Mouse (Mus musculus): Measurements from ENCODE around the gene Rtkn2.

The Rtkn2 gene

DNA sequence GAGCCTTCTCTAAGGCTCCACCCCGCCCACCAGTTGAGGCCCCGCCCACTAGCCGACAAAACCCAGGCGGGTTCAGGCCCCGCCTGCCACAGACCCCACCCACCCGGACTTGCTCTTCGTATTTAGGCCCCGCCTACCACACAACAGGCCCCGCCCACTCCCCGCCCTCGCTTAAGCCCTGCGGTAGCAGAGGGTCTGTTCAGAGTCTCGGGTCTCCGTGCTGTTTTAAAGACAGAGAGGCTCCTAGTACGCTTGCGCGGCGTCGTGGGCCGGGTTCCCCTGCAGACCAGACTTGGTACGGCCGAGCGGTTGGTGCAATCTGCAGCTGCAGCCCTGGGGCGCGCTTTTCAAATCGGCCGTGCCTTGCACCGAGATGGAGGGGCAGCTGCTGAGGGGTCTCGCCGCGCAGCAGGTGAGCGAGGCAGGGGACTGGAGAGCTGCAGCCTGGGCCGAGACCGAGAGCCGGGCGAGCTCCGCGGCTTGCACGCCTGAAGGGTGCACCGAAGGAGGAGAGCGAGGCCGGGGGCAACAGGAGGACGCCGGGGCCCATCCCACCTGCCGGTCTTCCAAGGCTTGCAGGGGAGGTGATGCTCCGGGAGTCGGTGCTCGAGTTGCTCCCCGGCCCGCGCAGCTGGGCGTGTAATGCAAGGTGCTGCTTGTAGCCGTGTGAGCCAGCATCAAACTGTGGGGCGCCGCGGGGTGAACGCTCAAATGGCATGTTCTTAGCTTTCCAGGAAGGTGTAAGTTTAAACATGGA lies at the start of gene Rtkn2:
TSS of gene Rtkn2 (plus strand) at position 170 of the 757 bp plus-strand sequence.
- DNase-seq (ENCODE audit: low spot score in 2 of 2): peak; percentile 90 to 94

DNA sequence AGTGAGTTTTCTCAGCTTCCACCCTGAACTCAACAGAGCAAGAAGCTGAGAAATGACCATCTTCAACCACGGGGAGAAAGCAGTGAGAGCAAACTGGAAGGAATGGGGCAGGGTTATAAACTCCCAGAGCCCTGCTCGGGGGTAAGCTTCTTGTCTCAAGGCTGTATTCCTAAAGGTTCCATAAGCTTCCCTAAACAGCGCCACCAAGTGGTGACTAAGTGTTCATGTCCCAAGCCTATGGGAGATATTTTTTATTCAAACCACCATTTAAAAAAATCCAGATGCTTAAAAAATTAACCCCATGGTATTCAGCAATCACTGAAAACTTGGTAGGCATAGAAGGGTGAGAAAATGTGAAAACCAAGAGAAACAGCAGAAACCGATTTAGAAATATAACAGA lies 48.0 kb upstream of the Rtkn2 start:
- DNase-seq (ENCODE audit: low spot score in 2 of 2): no peak

DNA sequence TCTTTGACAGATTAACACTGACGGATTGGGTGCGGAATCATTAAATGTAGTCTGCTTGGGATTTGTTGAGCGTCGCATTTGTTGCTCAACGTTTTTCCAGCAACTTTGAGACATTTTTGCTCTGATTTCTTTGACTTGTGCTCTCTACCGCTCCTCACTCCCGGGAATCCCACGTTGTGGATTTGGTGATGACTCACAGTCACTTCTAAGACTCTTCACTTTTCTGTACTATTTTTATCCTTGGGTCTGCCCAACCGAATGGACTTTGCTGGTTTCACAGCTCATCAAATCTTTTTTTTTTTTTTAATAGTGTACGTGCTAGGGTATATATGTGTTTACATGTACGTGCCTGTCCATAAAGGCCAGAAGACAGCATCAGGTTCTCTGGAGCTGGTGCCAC lies 46.6 kb upstream of the Rtkn2 start:
- DNase-seq (ENCODE audit: low spot score in 2 of 2): no peak

DNA sequence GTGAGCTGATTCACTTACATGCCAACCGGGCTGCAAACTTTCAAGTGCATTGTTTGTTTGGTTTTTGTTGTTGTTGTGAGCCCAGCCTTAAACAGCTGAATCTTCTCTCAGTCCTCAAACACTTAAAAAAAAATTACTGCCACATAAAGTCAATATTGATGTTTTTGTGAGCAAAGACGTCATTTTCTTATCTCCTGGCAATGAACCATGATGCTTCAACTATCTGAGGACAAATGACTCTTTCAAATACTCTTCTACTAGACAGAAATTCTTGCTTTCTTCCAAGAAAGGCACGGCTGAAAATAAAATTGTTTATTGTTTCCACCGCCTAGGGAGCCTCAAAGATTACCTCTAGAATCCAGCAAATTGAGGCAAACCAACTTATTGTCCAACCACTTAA lies 42.4 kb upstream of the Rtkn2 start:
- DNase-seq (ENCODE audit: low spot score in 2 of 2): no peak

DNA sequence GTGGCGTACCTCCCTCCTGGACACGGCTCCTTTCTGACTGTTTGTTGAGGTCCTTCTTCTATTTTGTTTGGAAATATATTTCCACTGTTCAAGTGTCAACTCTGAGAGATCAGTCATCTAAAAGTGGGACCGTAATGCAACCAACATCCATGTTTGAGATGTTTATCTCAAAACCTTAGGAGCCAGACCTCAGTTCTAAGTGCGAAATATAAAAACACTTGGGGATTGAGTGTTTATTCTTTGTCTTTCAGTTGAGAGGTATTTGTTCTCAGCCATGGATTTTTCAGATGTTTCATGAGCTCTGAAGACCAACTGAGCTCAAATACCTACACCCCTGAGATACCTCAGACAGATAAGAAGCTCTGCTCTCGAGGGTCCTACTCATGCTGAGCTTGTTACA lies 41.6 kb upstream of the Rtkn2 start:
- DNase-seq (ENCODE audit: low spot score in 2 of 2): no peak

DNA sequence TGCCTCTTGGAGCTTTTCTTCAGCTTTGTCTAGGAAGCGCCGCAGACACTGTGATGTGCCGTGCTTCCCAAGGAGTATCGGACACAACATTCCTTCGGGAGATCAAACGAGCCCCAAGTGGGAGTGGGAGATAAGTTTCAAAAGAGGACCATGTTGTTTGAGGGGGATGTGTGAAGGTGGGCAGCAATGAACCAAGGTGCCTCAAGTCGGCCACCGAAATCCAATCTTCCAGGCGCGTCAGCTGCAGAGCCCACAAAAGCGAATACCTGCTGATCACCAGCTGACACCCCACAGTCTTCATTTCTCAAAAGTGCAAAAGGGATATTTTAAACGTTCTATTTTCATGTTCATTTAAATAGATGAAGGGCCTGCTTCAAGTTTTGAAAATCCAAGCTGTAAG lies 39.8 kb upstream of the Rtkn2 start:
- DNase-seq (ENCODE audit: low spot score in 2 of 2): no peak

DNA sequence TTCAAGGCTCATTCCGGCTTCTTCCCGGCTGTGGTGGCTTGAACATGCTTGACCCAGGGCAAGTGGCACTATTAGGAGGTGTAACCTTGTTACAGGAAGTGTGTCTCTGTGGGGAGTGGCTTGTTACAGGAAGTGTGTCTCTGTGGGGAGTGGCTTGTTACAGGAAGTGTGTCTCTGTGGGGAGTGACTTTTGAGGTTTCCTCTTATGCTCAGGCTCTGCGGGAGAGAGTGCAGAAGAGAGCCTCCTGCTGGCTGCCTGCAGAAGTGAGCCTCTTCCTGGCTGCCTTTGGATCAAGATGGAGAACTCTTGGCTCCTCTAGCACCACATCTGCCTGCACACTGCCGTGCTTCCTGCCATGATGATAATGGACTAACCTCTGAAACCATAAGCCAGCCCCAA lies 35.9 kb upstream of the Rtkn2 start:
- DNase-seq (ENCODE audit: low spot score in 2 of 2): no peak

DNA sequence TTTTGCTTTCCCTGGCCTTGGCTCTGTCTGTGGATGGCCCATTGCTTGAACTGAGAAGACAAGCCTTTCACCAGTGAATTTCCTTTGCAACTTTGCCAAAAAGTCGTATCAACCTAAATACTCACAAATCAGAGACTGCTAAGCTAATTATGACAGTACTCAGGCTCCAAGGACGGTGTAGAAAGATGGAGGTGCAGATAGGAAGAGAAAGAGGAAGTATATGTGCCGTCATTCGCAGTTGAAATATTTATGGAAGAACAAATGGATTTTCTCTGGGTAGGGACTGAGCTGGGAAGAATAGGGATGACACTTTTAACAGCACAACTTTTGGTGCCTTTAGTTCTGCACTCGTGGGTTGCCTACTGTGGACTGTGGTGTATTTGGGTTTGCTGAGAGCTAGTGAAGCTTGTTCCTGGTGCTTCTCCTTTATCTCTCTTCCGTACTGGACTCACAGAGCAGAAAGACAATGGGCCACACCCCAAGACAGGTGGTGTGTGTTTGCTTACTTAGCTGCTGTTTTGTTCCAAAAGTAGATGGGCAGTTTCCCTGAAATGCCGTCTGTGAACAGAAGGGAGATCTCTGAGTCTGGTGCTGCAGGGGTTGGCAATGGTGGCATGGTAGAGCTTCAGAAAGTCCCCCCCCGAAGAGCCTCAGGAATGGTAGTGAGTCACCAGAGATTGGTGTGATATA lies 29.2 kb upstream of the Rtkn2 start:
- DNase-seq (ENCODE audit: low spot score in 2 of 2): no peak

DNA sequence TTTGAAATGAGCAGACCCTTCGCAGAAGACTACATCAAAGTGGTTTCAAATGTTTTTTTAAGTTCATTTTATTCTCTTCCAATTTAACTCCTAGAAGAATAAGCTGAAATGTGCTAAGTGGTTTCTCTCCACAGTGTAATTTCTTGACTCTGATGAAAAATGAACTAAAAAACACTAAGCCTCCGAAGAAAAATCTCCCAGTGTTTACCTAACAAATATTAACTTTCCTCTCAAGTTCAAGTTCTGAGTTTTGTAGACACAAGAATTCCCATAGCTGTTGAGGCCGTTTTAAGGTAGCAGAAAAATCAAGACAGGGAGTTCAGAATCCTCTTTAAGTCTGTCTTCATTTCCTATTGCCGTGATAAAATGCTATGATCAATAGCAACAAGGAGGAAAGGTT lies 27.7 kb upstream of the Rtkn2 start:
- DNase-seq (ENCODE audit: low spot score in 2 of 2): no peak

DNA sequence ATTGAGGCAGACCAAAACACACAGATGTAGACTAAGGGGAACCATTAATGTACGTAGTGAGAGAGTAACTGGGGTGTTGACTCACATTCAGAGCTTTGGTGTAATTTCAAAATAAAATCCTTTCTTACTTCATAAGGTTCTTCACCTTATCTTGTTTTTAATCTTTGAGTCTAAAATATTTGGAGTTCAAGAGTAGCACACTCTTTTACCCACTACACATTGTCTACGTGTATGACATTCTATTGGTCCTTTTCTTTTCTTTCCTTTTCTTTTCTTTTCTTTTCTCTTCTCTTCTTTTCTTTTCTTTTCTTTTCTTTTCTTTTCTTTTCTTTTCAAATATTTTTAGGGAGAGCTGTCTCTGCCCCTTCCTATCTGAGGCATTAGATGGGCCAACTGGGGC lies 23.4 kb upstream of the Rtkn2 start:
- no peak for DNase-seq (ENCODE audit: low spot score in 2 of 2)

DNA sequence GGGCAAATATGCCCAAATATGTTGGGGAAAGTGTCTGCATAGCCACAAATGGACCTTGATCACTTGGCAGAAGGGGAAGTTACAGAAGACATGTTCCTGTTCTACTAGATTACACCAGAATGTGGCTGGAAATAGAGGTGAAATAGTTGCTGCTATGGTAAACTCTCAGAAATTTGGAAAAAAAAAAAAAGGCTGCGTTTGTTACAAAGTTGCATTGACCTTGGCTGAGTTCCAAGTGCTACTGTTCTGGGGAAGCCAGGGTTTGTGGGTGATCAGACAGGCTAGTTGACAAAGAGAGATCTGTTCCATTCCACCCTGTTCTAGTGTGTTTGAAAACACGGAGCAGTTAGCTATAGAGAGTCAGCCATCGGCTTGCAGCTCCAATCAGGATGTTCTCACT lies 19.4 kb upstream of the Rtkn2 start:
- no peak for DNase-seq (ENCODE audit: low spot score in 2 of 2)

DNA sequence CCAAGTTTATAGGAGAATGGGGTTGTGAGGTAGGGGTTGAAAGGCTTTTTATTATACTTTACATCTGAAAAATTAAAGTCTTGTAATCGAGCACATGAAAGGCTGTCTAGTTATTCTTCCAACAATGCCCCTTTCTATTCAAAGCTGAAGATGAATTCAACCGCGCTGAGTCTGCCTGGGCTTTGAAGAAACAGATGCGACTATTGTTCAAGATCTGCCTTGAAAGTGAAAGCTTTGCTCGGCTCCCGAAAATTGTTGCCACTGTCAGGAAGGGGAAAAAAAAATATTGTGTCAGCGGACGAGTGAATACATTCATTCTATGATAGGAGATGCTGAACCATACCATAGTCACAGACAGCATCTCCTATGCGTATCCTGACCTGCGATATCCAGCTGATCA lies 16.9 kb upstream of the Rtkn2 start:
- no peak for DNase-seq (ENCODE audit: low spot score in 2 of 2)

DNA sequence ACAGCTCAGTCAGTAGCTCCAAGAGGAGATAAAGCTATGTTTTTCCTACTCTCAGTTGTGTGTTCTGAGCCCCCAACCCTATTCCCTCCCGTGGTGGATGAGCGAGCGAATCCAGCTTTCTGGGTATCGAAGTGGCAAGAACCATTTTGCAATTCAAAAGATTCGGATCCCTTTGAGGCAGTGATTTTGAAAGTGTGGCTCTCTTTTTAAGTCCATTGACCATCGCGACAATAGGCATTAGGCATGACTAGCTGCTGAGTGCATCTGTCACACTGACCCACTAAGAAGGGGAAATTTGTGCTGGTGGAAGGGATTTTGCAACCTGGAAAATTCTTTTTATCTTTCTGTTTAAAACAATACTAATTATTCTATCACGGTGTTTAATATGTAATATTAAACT lies 15.3 kb upstream of the Rtkn2 start:
- no peak for DNase-seq (ENCODE audit: low spot score in 2 of 2)

DNA sequence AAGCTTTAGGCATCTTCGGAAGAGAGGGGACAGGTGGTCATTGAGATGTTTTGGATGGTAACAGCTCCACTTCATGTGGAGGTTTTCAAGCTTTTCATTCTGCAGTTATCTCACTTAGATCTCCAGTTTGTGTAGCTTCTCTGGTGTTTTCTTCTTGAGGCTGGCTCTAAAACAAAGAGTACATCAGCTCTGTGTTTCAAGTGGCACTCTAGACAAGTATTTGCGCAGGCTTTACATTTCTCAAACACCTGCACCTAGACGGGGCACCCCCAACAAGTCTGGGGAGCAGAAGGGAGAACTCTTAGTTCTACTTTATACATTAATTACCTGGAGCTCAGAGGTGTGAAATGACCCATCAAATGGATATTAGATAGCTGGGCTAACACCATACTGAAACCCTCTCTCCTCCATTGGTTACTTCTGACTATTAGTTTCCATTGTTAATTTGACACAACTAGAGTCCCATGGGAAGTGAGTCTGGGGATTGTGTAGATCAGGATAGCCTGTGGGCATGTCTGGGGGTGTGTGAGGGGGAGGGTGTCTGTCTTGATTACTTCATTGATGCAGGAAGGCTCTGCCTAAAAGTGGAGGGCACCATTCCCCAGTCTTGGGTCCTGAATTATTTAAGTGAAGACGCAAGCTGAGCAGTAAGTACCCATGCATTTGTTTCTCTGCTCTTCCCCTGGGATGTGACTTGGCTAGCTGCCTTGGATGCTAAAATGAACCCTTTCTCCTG lies 14.0 kb upstream of the Rtkn2 start:
- DNase-seq (ENCODE audit: low spot score in 2 of 2): no peak

DNA sequence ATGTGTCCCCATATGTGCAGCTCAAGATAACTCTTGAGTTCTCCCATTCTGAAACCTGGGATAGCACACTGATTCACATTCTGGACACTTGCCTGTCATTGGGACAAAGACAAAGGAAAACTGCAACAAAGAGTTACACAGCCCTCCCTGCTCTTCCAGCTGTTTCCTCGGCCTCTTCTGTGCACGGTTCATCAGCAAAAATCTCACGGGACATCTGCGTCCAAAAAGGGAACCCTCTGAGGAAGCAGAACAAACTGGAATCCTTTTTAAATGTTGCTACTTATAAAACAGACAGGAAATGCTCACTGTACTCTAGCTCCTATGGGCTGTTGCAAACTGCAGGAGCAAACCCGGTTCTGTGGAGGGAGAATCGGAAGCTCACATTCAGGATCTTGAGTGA lies 13.3 kb upstream of the Rtkn2 start:
- no peak for DNase-seq (ENCODE audit: low spot score in 2 of 2)

DNA sequence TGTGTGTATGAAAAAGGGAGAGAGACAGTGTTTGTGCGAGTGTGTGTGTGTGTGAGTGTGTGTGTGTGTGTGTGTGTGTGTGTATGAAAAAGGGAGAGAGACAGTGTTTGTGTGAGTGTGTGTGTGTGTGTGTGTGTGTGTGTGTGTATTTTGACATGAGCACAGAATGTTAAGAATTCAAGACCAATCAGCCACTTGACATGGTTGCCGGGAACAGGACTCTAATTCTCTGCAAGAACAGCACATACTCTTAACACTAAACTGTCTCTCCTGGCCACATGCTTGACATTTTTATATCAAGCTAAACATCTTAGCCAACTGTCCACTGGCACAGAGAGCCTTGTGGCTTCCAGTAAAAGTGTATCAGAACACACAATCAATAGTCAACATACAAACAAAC lies 12.4 kb upstream of the Rtkn2 start:
- no peak for DNase-seq (ENCODE audit: low spot score in 2 of 2)

DNA sequence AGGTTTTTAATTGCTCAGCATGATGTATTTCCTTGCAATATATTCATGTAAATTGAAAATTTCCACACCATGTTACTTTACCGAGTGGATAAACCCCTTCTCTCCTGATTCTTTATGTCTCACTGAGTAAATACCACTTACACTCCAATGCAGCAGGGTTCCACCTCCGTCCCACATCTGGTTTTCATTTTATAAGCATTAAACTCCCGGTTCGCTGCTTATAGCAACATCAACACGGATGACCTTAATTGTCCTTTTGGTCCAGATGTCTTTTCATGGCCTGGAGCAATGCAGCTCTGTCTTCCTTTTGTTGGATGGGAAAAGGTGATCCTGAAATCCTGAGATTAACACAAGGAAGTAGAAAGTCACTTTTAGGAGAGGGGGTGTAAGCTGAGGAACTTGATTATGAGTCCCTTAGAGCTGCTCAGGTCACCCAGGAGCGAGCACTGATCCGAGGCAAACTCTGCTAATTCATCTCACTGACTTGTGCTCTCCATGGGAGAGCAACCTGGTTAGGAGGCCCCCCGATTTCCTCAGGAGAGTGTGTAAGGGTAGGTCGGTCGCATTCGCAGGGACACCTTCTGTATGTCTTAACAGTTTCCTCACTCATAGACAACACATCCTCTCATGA lies 8.1 kb upstream of the Rtkn2 start:
- DNase-seq (ENCODE audit: low spot score in 2 of 2): no peak

DNA sequence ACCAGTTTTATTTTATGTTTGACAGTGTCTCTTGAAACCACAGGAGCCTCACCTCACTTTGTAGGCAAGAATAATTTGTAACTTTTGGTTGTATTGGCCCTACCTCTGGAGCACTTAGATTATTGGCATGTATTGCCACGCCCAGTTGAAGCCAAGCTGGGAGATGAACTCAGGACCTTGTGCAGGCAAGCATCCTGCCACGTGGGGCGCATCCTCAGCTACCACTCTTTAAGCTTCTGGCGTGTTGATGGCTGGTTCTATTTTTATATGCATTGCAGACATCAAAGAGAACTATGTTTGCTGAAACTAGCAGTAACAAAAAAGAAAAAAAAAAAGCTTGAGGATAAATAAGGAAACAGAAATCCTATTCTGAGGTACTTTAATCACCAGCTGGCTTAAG lies 2.1 kb upstream of the Rtkn2 start:
- no peak for DNase-seq (ENCODE audit: low spot score in 2 of 2)

DNA sequence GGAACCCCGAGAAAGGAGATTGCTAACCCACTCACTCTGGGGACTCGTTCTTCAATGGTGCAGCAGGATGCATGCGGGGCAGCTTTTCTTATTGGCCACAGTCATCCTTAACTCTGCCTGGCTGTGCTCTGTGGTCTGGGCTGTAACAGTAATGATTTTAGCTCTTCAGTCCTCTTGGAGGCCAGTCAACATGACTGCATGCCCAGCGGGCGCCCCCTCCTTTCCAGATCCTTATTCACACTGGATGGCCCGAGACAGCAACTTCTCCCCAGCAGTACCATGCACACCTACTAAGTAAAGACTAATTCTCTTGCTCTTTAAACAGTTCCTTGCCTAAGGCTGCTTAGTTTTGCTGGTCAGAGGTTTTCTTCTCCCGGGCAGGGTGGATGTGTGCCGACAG lies 4.4 kb downstream of the Rtkn2 start:
- no peak for DNase-seq (ENCODE audit: low spot score in 2 of 2)

DNA sequence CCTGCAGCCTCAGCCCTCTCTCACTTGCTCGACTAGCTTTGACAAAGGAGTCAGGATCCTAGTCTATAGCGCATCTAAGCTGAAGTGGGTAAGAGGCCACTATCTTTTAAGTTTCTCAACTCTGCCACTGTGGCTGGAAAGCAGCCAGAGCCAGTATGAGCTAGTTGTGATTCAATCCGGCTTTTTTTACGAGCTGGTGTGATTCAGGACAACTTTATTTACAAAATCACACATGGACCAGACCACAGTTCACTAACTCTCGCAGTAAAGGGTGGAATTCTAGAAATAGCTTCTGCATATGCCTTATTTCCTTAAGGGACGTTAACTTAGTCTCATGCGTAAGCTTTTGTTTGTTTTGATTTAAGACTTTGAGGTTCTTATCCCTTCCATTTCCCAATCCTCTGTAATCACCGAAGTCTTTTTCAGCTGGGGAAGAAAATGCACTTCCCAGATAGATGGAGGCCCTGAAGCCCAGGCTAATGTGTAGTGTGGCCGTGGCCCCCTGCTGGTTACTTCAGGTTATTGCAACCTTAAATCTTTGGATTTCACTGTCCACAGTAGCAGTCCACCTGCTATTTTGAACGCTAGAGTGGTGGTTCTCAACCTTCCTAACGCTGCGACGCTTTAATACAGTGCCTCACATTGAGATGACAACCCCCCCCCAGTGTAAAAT lies 5.0 kb downstream of the Rtkn2 start:
- DNase-seq (ENCODE audit: low spot score in 2 of 2): peak in 1 of 2 experiments; percentile 39

DNA sequence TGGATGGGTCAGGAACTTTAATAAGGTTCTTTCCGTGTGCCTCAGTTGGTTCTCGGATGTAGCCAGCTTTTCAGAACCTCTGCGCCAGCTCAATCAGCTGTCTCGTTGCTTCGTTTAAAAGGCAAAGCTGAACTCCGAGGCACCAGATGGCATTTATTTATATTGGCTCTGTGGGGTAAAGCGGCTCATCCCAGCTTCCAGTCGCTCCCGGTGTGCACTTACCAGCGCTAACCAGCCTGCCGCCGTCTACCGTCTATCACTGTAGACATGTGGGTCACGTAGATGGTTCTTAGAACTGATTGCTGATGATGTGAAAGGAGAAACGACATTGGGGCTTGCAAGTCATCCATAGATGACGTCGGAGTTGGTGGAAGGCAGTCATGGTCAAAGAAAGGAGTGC lies 5.7 kb downstream of the Rtkn2 start:
- DNase-seq (ENCODE audit: low spot score in 2 of 2): no peak

DNA sequence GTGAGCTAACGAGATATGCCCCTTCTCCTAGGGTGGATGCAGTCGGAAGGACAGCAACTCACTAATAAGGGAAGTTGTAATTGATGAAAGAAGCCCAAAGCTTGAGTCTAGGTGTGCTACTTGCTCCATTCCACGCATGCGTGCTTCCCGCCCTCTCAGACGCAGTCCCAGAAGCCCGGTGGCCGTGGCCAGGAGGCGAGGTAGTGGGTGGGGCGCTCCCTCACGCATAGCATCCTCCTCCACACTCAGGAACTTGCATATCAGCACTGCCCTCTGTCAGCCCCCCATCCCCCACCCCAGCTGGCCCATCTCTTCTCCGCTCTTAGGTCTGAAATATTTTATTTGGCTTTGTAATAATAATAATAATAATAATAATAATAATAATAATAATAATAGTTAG lies 16.0 kb downstream of the Rtkn2 start:
- DNase-seq (ENCODE audit: low spot score in 2 of 2): no peak
